ENCODE assay signal across 8 mouse cellular contexts in genomic region chr15:79834881-79835260, GRCm38 (mm10). TPM values are rescaled to one million over a fixed set of nuclear protein-coding genes. Genes with fewer than 3 reads are reported as not detected.
DNase-seq lines count a peak whose midpoint lies in the region; ATAC-seq and TF ChIP-seq lines count a peak whose summit lies in the region.

No protein-coding gene starts in this region.

- H3K36me3 ChIP-seq in kidney, embryonic 15.5 days, result peaks cover 8% of the 10 kb centered on the region
- peaks cover 11% of the 10 kb centered on the region for H3K36me3 ChIP-seq in embryonic facial prominence, embryonic 14.5 days (ENCODE audit: control insufficient read depth, insufficient read depth, low read length)
- H3K36me3 ChIP-seq in intestine, embryonic 15.5 days, result no peaks in the 10 kb centered on the region
- no peaks in the 10 kb centered on the region for H3K36me3 ChIP-seq in myocyte (ENCODE audit: control insufficient read depth, insufficient read depth)

- H3K9me3 ChIP-seq in kidney, embryonic 15.5 days (replicated peaks), result no peaks in the 10 kb centered on the region
- no peaks in the 10 kb centered on the region for H3K9me3 ChIP-seq in embryonic facial prominence, embryonic 14.5 days (ENCODE audit: control insufficient read depth, low read length)
- H3K9me3 ChIP-seq in intestine, embryonic 15.5 days, result no peaks in the 10 kb centered on the region

- H3K9ac ChIP-seq in kidney, embryonic 15.5 days, result 0 out of 2 replicates have a peak overlapping the region, but pooled peaks have one; percentile 27
- peak overlapping the region; percentile 55; the same call in 1 of the 2 replicates for H3K9ac ChIP-seq in embryonic facial prominence, embryonic 14.5 days (ENCODE audit: low read depth, low read length)
- no peak overlapping the region for H3K9ac ChIP-seq in intestine, embryonic 15.5 days

- peak overlapping the region; percentile 93 for H3K27ac ChIP-seq in kidney, embryonic 15.5 days
- peak overlapping the region; percentile 96 for H3K27ac ChIP-seq in embryonic facial prominence, embryonic 14.5 days (replicated peaks; ENCODE audit: low read depth, low read length)
- H3K27ac ChIP-seq in intestine, embryonic 15.5 days, result peak overlapping the region; percentile 84

- H3K4me1 ChIP-seq in kidney, embryonic 15.5 days, result peaks cover 44% of the 10 kb centered on the region
- H3K4me1 ChIP-seq in embryonic facial prominence, embryonic 14.5 days (ENCODE audit: control insufficient read depth, insufficient read depth, low read length), result peaks cover 22% of the 10 kb centered on the region
- H3K4me1 ChIP-seq in intestine, embryonic 15.5 days (replicated peaks), result peaks cover 25% of the 10 kb centered on the region

- 59% methylated on average over 9 of the region's 9 CpGs for WGBS in kidney, embryonic 15.5 days
- 44% methylated on average over 8 of the region's 9 CpGs for WGBS in embryonic facial prominence, embryonic 14.5 days
- 56% methylated on average over 9 of the region's 9 CpGs for WGBS in intestine, embryonic 15.5 days

- H3ac ChIP-seq in myocyte (ENCODE audit: control insufficient read depth, insufficient read length), result no peak overlapping the region

- no peaks in the 10 kb centered on the region for H3K27me3 ChIP-seq in kidney, embryonic 15.5 days
- H3K27me3 ChIP-seq in embryonic facial prominence, embryonic 14.5 days (replicated peaks; ENCODE audit: control insufficient read depth, insufficient read depth, low read length), result no peaks in the 10 kb centered on the region
- no peaks in the 10 kb centered on the region for H3K27me3 ChIP-seq in intestine, embryonic 15.5 days (replicated peaks)
- H3K27me3 ChIP-seq in myocyte (ENCODE audit: control insufficient read depth, insufficient read depth, insufficient read length), result no peaks in the 10 kb centered on the region

- peak overlapping the region; percentile 90 for H3K4me2 ChIP-seq in kidney, embryonic 15.5 days
- peak overlapping the region; percentile 85 for H3K4me2 ChIP-seq in embryonic facial prominence, embryonic 14.5 days (ENCODE audit: low read depth, low read length)
- peak overlapping the region; percentile 72 for H3K4me2 ChIP-seq in intestine, embryonic 15.5 days (replicated peaks)
- peak overlapping the region; percentile 83 for H3K4me2 ChIP-seq in myocyte (ENCODE audit: low read depth)

- TF ChIP-seq POLR2A in myocyte (IDR thresholded peaks at IDR 0.05; ENCODE audit: insufficient read length, low read depth), result no peak

- ATAC-seq in kidney, embryonic 15.5 days (replicated peaks; ENCODE audit: low FRiP score), result no peak; the same call in 1 of the 2 replicates
- no peak for ATAC-seq in embryonic facial prominence, embryonic 14.5 days (ENCODE audit: low read depth)
- ATAC-seq in intestine, embryonic 15.5 days, result no peak

- peak overlapping the region; percentile 86 for H3K4me3 ChIP-seq in kidney, embryonic 15.5 days (replicated peaks)
- peak overlapping the region; percentile 89 for H3K4me3 ChIP-seq in embryonic facial prominence, embryonic 14.5 days (ENCODE audit: low read depth, low read length)
- no peak overlapping the region for H3K4me3 ChIP-seq in intestine, embryonic 15.5 days (replicated peaks)
- H3K4me3 ChIP-seq in myocyte, result peak overlapping the region; percentile 74

- no peak for DNase-seq in kidney, adult 11 months
- DNase-seq in embryonic facial prominence, embryonic 14.5 days (ENCODE audit: low spot score), result no peak
- DNase-seq in adrenal gland, adult (ENCODE audit: inconsistent age in 2 of 2, low spot score in 1 of 2), result no peak
- DNase-seq in kidney, postnatal 36 days, result no peak
- DNase-seq in adrenal gland, postnatal 10 days, result no peak

- peaks cover 15% of the 10 kb centered on the region for H3K79me2 ChIP-seq in myocyte (ENCODE audit: control insufficient read depth, insufficient read depth)

TF ChIP-seq in myocyte, 11 proteins besides CTCF, POLR2A, EP300 and RAD21:
- no peak for TF ChIP-seq REST (IDR thresholded peaks at IDR 0.05; ENCODE audit: insufficient read depth, insufficient read length)
- TF ChIP-seq MYOG (IDR thresholded peaks at IDR 0.05; ENCODE audit: control insufficient read depth in 1 of 3, insufficient read depth in 1 of 3, insufficient read length in 2 of 3, low read depth in 2 of 3), result no peak
- no peak for TF ChIP-seq SRF (IDR thresholded peaks at IDR 0.05; ENCODE audit: control insufficient read depth, insufficient read length, low read depth)
- no peak for TF ChIP-seq MAX (IDR thresholded peaks at IDR 0.05; ENCODE audit: low read depth)
- TF ChIP-seq POLR2AphosphoS2 (IDR thresholded peaks at IDR 0.05; ENCODE audit: insufficient read length, low read depth), result no peak
- TF ChIP-seq E2F4 (IDR thresholded peaks at IDR 0.05; ENCODE audit: insufficient read depth), result no peak
- TF ChIP-seq CEBPB (IDR thresholded peaks at IDR 0.05; ENCODE audit: insufficient read depth, poor library complexity, severe bottlenecking), result no peak
- TF ChIP-seq TCF12 (IDR thresholded peaks at IDR 0.05; ENCODE audit: insufficient read depth, poor library complexity, severe bottlenecking), result no peak
- TF ChIP-seq MYOD1 (IDR thresholded peaks at IDR 0.05; ENCODE audit: control insufficient read depth in 1 of 3, insufficient read length in 2 of 3, low read depth in 2 of 3), result no peak
- TF ChIP-seq TCF3 (IDR thresholded peaks at IDR 0.05; ENCODE audit: insufficient read length, low read depth), result no peak
- TF ChIP-seq USF1 (IDR thresholded peaks at IDR 0.05; ENCODE audit: low read depth), result no peak

RNA-seq across cellular contexts. Expression of gene Cbx6, which starts 0.4 kb away (rescaled TPM):
- polyA plus RNA-seq in kidney, embryonic 15.5 days (2015; fragmentation: Nextera tagmentation; extraction: Ambion mirVana), result 45.5 and 50.4 TPM in 2 replicates
- 50.2 and 54.4 TPM in 2 replicates for polyA plus RNA-seq in embryonic facial prominence, embryonic 14.5 days (2014; fragmentation: Nextera tagmentation; extraction: Ambion mirVana)
- polyA plus RNA-seq in intestine, embryonic 15.5 days (2015; fragmentation: Nextera tagmentation; extraction: Ambion mirVana), result 39.1 and 39.7 TPM in 2 replicates
- polyA plus RNA-seq in myocyte (2012; fragmentation: generic; extraction: Trizol), result 26.1 TPM
- 10 to 100 TPM; 58.8 to 68.4 TPM for total RNA-seq in adrenal gland, postnatal 10 days (2021)

RNA-seq across cellular contexts. Expression of gene Npcd, which starts 0.8 kb away (rescaled TPM):
- polyA plus RNA-seq in kidney, embryonic 15.5 days (2015; fragmentation: Nextera tagmentation; extraction: Ambion mirVana), result not detected in 2 replicates
- polyA plus RNA-seq in embryonic facial prominence, embryonic 14.5 days (2014; fragmentation: Nextera tagmentation; extraction: Ambion mirVana), result 0.80 TPM in 1 of 2 replicates, not detected in the other
- polyA plus RNA-seq in intestine, embryonic 15.5 days (2015; fragmentation: Nextera tagmentation; extraction: Ambion mirVana), result 0.23 and 0.27 TPM in 2 replicates
- polyA plus RNA-seq in myocyte (2012; fragmentation: generic; extraction: Trizol), result 3.2 TPM
- 1 to 10 TPM; 1.2 to 1.7 TPM for total RNA-seq in adrenal gland, postnatal 10 days (2021)

RNA-seq across cellular contexts. Expression of gene Nptxr, which starts 30.3 kb away (rescaled TPM):
- 2.0 and 2.4 TPM in 2 replicates for polyA plus RNA-seq in kidney, embryonic 15.5 days (2015; fragmentation: Nextera tagmentation; extraction: Ambion mirVana)
- 3.2 and 3.4 TPM in 2 replicates for polyA plus RNA-seq in embryonic facial prominence, embryonic 14.5 days (2014; fragmentation: Nextera tagmentation; extraction: Ambion mirVana)
- 2.8 and 3.3 TPM in 2 replicates for polyA plus RNA-seq in intestine, embryonic 15.5 days (2015; fragmentation: Nextera tagmentation; extraction: Ambion mirVana)
- polyA plus RNA-seq in myocyte (2012; fragmentation: generic; extraction: Trizol), result 14.3 TPM
- total RNA-seq in adrenal gland, postnatal 10 days (2021), result 1 to 10 TPM; 8.2 to 9.5 TPM

RNA-seq across cellular contexts. Expression of gene Apobec3, which starts 56.6 kb away (rescaled TPM):
- 29.3 and 31.0 TPM in 2 replicates for polyA plus RNA-seq in kidney, embryonic 15.5 days (2015; fragmentation: Nextera tagmentation; extraction: Ambion mirVana)
- 16.1 and 17.3 TPM in 2 replicates for polyA plus RNA-seq in embryonic facial prominence, embryonic 14.5 days (2014; fragmentation: Nextera tagmentation; extraction: Ambion mirVana)
- 13.1 and 15.4 TPM in 2 replicates for polyA plus RNA-seq in intestine, embryonic 15.5 days (2015; fragmentation: Nextera tagmentation; extraction: Ambion mirVana)
- polyA plus RNA-seq in myocyte (2012; fragmentation: generic; extraction: Trizol), result 10.0 TPM
- total RNA-seq in adrenal gland, postnatal 10 days (2021), result 10 to 100 TPM; 16.0 to 30.6 TPM

RNA-seq across cellular contexts. Expression of gene Dnal4, which starts 57.2 kb away (rescaled TPM):
- 58.3 and 67.4 TPM in 2 replicates for polyA plus RNA-seq in kidney, embryonic 15.5 days (2015; fragmentation: Nextera tagmentation; extraction: Ambion mirVana)
- 50.0 and 59.5 TPM in 2 replicates for polyA plus RNA-seq in embryonic facial prominence, embryonic 14.5 days (2014; fragmentation: Nextera tagmentation; extraction: Ambion mirVana)
- polyA plus RNA-seq in intestine, embryonic 15.5 days (2015; fragmentation: Nextera tagmentation; extraction: Ambion mirVana), result 42.6 and 44.5 TPM in 2 replicates
- 66.8 TPM for polyA plus RNA-seq in myocyte (2012; fragmentation: generic; extraction: Trizol)
- 10 to 100 TPM; 16.1 to 19.5 TPM for total RNA-seq in adrenal gland, postnatal 10 days (2021)
